Mouse (Mus musculus) kidney, postnatal 10 days (tissue): ENCODE results near the gene 1110059E24Rik.
"Not testable (repeated sequence)": the region's sequence is repeated elsewhere in the genome, so short reads cannot be mapped to it uniquely, and the experiment has no call there.

Source experiments
- DNase-seq: peaks from one replicate; pipeline ENCODE4 v3.0.0; 2021; ENCODE audit warnings: mixed read lengths

1110059E24Rik gene

GRCm38 (mm10) chr19:21652285-21653171, at the start of gene 1110059E24Rik:
1110059E24Rik (minus strand) TSS chr19:21652976.
- peak; percentile 98 for DNase-seq

- DNase-seq, result no peak
These were observed 28.2 kb upstream of the 1110059E24Rik start for GRCm38 (mm10) chr19:21680986-21681385.

- no peak for DNase-seq
These were observed 27.3 kb upstream of the 1110059E24Rik start for GRCm38 (mm10) chr19:21680091-21680490.

- DNase-seq, result no peak
These were observed 21.7 kb upstream of the 1110059E24Rik start for GRCm38 (mm10) chr19:21674354-21675096.

- DNase-seq, result no peak
These were observed 16.9 kb upstream of the 1110059E24Rik start for GRCm38 (mm10) chr19:21669650-21670049.

GRCm38 (mm10) chr19:21663756-21664456, 11.1 kb upstream of the 1110059E24Rik start:
- no peak for DNase-seq

GRCm38 (mm10) chr19:21660734-21661133, 8.0 kb upstream of the 1110059E24Rik start:
- no peak for DNase-seq

GRCm38 (mm10) chr19:21654788-21655187, 2.0 kb upstream of the 1110059E24Rik start:
- DNase-seq, result no peak

GRCm38 (mm10) chr19:21653172-21653981, 601 bp upstream of the 1110059E24Rik start, which contains the start of gene Abhd17b:
Abhd17b (plus strand) TSS chr19:21653185.
- peak; percentile 76 for DNase-seq

- DNase-seq, result no peak
These were observed 1.1 kb downstream of the 1110059E24Rik start for GRCm38 (mm10) chr19:21651664-21652063.

GRCm38 (mm10) chr19:21646142-21646541, 6.6 kb downstream of the 1110059E24Rik start:
- DNase-seq, result no peak

- no peak for DNase-seq
These were observed 7.5 kb downstream of the 1110059E24Rik start for GRCm38 (mm10) chr19:21645301-21645700.

GRCm38 (mm10) chr19:21643935-21644334, 8.8 kb downstream of the 1110059E24Rik start:
- no peak for DNase-seq

GRCm38 (mm10) chr19:21637672-21638071, 15.1 kb downstream of the 1110059E24Rik start:
- DNase-seq, result no peak

- no peak for DNase-seq
These were observed 15.9 kb downstream of the 1110059E24Rik start for GRCm38 (mm10) chr19:21636907-21637306.

- no peak for DNase-seq
These were observed 17.4 kb downstream of the 1110059E24Rik start for GRCm38 (mm10) chr19:21635406-21635805.

- peak; percentile 19 for DNase-seq
These were observed 22.0 kb downstream of the 1110059E24Rik start for GRCm38 (mm10) chr19:21630656-21631331.

GRCm38 (mm10) chr19:21629501-21629900, 23.3 kb downstream of the 1110059E24Rik start:
- DNase-seq, result no peak

- DNase-seq, result no peak
These were observed 23.7 kb downstream of the 1110059E24Rik start for GRCm38 (mm10) chr19:21629030-21629429.

- DNase-seq, result not testable (repeated sequence)
These were observed 24.3 kb downstream of the 1110059E24Rik start for GRCm38 (mm10) chr19:21628440-21628839.

GRCm38 (mm10) chr19:21626271-21626988, 26.3 kb downstream of the 1110059E24Rik start:
- DNase-seq, result no peak
